Mouse (Mus musculus): ENCODE measurements around the gene Gm10642. TPM values are rescaled to one million over a fixed set of nuclear protein-coding genes. Genes with fewer than 3 reads are reported as not detected.

Gene Gm10642
- polyA plus RNA-seq (2014; fragmentation: Illumina TruSeq; extraction: RNeasy Lipid Tissue Mini Kit (QIAGEN cat#74804); ENCODE audit: low read depth, low replicate concordance) = not detected

DNA sequence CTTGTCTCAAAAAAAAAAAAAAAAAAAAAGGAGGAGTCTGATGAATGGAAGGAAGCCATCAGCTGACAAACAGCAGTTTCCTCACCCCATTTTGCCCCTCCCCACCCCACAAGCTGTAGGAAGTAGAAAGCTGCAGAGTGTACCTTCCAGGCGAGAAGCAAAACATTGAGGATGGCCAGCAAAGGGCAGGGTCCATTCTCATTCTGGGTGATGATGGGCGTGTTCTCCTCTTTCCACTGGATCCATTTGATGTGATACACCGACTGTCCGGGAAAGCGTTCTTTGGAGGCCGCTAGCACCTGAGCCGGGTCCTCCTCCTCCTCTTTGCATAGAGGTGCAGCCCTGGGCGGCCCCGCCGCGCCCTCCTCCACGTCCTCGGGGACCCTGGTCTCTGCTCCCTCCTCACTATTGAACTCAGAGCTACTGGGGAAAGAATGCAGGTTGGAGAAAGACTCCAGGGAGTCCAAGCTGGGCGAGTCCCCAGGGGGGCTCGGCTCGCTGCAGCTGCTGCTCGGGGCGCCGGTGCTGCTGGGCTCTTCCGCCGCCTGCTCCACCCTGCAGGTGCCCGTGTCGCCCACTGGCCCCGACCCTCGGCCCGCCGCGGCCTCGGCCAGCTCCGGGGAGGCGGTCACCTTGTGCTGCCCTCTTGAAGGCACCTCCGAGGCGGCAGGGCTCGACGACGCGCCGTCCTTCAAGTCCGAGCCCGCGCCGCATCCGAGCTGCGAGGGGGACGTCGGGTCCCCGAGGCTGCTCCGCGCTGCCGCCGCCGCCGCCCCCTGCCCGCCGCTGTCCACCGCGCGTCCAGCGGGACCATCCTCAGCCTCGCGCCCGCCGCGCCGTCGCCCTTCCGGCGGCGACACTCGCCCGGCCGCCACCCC, at the start of gene Gm10642:
Gene Gm10642 (plus strand): TSS at position 122 of the 878 bp plus-strand sequence.

DNA sequence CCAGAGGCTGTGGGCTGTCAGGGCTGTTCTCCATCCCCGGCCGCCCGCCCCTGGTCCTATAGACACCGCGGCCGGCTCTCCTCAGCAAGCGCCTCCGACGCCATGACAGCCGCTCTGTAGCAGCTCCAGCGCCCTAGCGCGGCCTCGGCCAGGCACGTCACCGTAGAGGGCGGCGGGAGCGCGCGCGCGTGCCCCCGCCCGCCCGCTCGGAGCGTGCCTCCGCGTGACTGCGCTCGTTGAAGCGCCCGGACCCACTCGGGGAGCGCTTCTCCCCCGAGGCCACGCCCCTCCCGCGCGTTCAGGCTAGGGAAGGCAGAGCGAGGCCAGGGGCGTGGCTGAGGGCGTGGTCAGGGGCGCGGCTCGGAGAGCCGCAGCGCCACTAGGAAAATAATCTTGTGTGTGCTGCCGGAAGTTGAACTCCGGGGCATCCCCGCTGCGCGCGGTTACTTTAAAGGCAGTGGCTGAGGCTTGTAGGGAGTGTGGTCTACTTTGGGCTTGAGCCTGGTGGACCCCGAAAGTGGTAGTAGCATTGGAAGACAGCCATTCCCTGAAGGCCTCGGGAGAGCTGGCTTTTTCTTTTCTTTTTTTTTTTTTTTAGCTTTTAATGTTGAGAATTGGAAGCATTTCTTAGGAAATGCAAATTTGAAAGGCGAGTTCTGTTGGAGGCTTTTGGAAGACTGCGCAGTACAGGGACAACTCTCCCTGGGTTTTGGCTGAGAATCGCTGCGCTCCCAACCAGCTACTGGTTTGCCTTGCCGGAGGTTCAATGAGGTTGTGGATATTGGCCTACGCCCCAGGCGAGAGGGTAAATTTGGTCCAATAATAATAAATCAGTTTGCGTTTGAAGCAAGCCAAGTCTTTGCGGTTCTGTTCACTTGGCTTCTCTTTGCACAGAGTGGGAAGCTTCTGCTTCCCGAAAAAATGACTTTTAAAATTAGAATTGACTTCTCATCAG, 1.2 kb downstream of the Gm10642 start, which contains the start of gene Mindy2:
Gene Mindy2 (minus strand): TSS at position 162 of the 955 bp plus-strand sequence.

GRCm38 (mm10) chr9:70678682-70679131, 22.7 kb downstream of the Gm10642 start, which contains the start of gene Adam10:
TSS of gene Adam10 (plus strand) at chr9:70678997.

Other genes with a start within 250 kb of the Gm10642 start
- 2.4 TPM for gene Ccnb2, start 234.7 kb upstream of the Gm10642 start, polyA plus RNA-seq (2014; fragmentation: Illumina TruSeq; extraction: RNeasy Lipid Tissue Mini Kit (QIAGEN cat#74804); ENCODE audit: low read depth, low replicate concordance)
- 61.2 TPM for gene Rnf111, start 152.5 kb upstream of the Gm10642 start, polyA plus RNA-seq (2014; fragmentation: Illumina TruSeq; extraction: RNeasy Lipid Tissue Mini Kit (QIAGEN cat#74804); ENCODE audit: low read depth, low replicate concordance)
- 77.2 TPM for gene Sltm, start 113.5 kb upstream of the Gm10642 start, polyA plus RNA-seq (2014; fragmentation: Illumina TruSeq; extraction: RNeasy Lipid Tissue Mini Kit (QIAGEN cat#74804); ENCODE audit: low read depth, low replicate concordance)
- 46.1 TPM for gene Mindy2, start 923 bp downstream of the Gm10642 start, polyA plus RNA-seq (2014; fragmentation: Illumina TruSeq; extraction: RNeasy Lipid Tissue Mini Kit (QIAGEN cat#74804); ENCODE audit: low read depth, low replicate concordance)
- 156 TPM for gene Adam10, start 22.7 kb downstream of the Gm10642 start, polyA plus RNA-seq (2014; fragmentation: Illumina TruSeq; extraction: RNeasy Lipid Tissue Mini Kit (QIAGEN cat#74804); ENCODE audit: low read depth, low replicate concordance)